Mouse (Mus musculus) MEL (cell line): Measurements from ENCODE around the gene Scrn3.
A peak's percentile ranks its signal among the peaks of the same experiment; 100 is the strongest.

Experiments
- BHLHE40 ChIP-seq: IDR thresholded peaks from 2 replicates; pipeline ENCODE4 v1.6.1; 2012; ENCODE audit warnings: low read depth, mild to moderate bottlenecking, inconsistent platforms, low read length, improper control_type of control experiment, borderline replicate concordance
- CHD1 ChIP-seq: IDR thresholded peaks from 2 replicates; pipeline ENCODE4 v1.6.1; 2012; ENCODE audit warnings: low read depth, mild to moderate bottlenecking, inconsistent platforms, low read length, improper control_type of control experiment
- CTCF ChIP-seq, 3 experiments: IDR thresholded peaks in 2 of 3; conservative IDR thresholded peaks in 1 of 3; 2 replicates each; pipeline ENCODE4 v1.5.1; 2011 to 2012; ENCODE audit warnings: low read length in 3 of 3, low read depth in 2 of 3, mild to moderate bottlenecking in 2 of 3, improper control_type of control experiment in 1 of 3, inconsistent platforms in 1 of 3, mixed read lengths in 1 of 3, moderate library complexity in 1 of 3; ENCODE audit not compliant: control insufficient read depth in 1 of 3, insufficient read depth in 1 of 3, poor library complexity in 1 of 3, severe bottlenecking in 1 of 3
- GATA1 ChIP-seq: IDR thresholded peaks from 2 replicates; pipeline ENCODE4 v1.6.1; 2011; ENCODE audit warnings: low read depth, low read length, improper control_type of control experiment
- KAT2A ChIP-seq: conservative IDR thresholded peaks from 2 replicates; pipeline ENCODE4 v1.6.1; 2012; ENCODE audit warnings: low read depth, low read length, improper control_type of control experiment, inconsistent platforms
- NELFE ChIP-seq: IDR thresholded peaks from 2 replicates; pipeline ENCODE4 v1.6.1; 2011; ENCODE audit warnings: low read depth, low read length, improper control_type of control experiment
- POLR2A ChIP-seq, 2 experiments: IDR thresholded peaks; 2 replicates each; pipeline ENCODE4 v1.6.1; 2011 to 2012; ENCODE audit warnings: low read length in 2 of 2, mild to moderate bottlenecking in 2 of 2, control low read depth in 1 of 2, improper control_type of control experiment in 1 of 2, low read depth in 1 of 2, moderate library complexity in 1 of 2; ENCODE audit not compliant: control insufficient read depth in 1 of 2, insufficient read depth in 1 of 2, poor library complexity in 1 of 2
- SMC3 ChIP-seq: IDR thresholded peaks from 2 replicates; pipeline ENCODE4 v1.6.1; 2011; ENCODE audit warnings: low read depth, low read length, improper control_type of control experiment
- ZC3H11A ChIP-seq: IDR thresholded peaks from 2 replicates; pipeline ENCODE4 v1.6.1; 2012; ENCODE audit warnings: low read depth, mild to moderate bottlenecking, inconsistent platforms, low read length, improper control_type of control experiment
- ZMIZ1 ChIP-seq: IDR thresholded peaks from 2 replicates; pipeline ENCODE4 v1.6.1; 2012; ENCODE audit warnings: low read depth, mild to moderate bottlenecking, inconsistent platforms, low read length, improper control_type of control experiment, moderate library complexity

- TF ChIP-seq CTCF (IDR thresholded peaks at IDR 0.05 in 2 of 3, conservative IDR thresholded peaks at IDR 0.05 in 1 of 3; ENCODE audit: control insufficient read depth in 1 of 3, insufficient read depth in 1 of 3, low read depth in 2 of 3, low read length in 3 of 3, poor library complexity in 1 of 3, severe bottlenecking in 1 of 3) (peak; percentile 12 to 50 (median 28); a peak in 3 of 6 replicates), KAT2A (no peak), ZC3H11A (peak; percentile 11; the same call in 1 of the 2 replicates), CHD1 (no peak), POLR2A (IDR thresholded peaks at IDR 0.05; ENCODE audit: control insufficient read depth in 1 of 2, insufficient read depth in 1 of 2, low read depth in 1 of 2, low read length in 2 of 2, poor library complexity in 1 of 2) (no peak), GATA1 (no peak), ZMIZ1 (no peak), NELFE (no peak), SMC3 (peak; percentile 36; the same call in 1 of the 2 replicates), BHLHE40 (no peak)
Measured at GRCm38 (mm10) chr2:73281707-73282106, 30.7 kb upstream of the Scrn3 start.
